Comparison of ENCODE assay signal across 8 mouse cellular contexts in genomic region chr5:20702480-20703303, GRCm38 (mm10).
DNase-seq lines count a peak whose midpoint lies in the region; ATAC-seq and TF ChIP-seq lines count a peak whose summit lies in the region.

No protein-coding gene starts in this region.

- H3K4me3 ChIP-seq in kidney, adult 2 months (ENCODE audit: insufficient read depth, low read depth, low read length), result peak overlapping the region; percentile 60
- H3K4me3 ChIP-seq in embryonic facial prominence, embryonic 14.5 days (ENCODE audit: low read depth, low read length), result peak overlapping the region; percentile 76
- peak overlapping the region; percentile 61 for H3K4me3 ChIP-seq in left cerebral cortex, adult 2 months
- peak overlapping the region; percentile 64 for H3K4me3 ChIP-seq in stomach, embryonic 14.5 days (ENCODE audit: low read depth, low read length)

- 2% methylated on average over 56 of the region's 57 CpGs for WGBS in kidney, adult 2 months
- WGBS in embryonic facial prominence, embryonic 14.5 days, result 1% methylated on average over 31 of the region's 57 CpGs
- WGBS in stomach, embryonic 14.5 days, result under 1% methylated on average over 55 of the region's 57 CpGs

- intact Hi-C loops in left cerebral cortex, adult 2 months (cut with DNase I), result loop anchor here (5.0 to 10.0 kb wide), 3 partner anchors 135 to 798 kb away; no protein-coding TSS in a partner anchor

- H3K4me2 ChIP-seq in embryonic facial prominence, embryonic 14.5 days (ENCODE audit: low read depth, low read length), result peak overlapping the region; percentile 69
- H3K4me2 ChIP-seq in stomach, embryonic 14.5 days (replicated peaks; ENCODE audit: low read depth, low read length), result peak overlapping the region; percentile 66

- no peak for TF ChIP-seq CTCF in kidney, adult 2 months (conservative IDR thresholded peaks at IDR 0.05; ENCODE audit: insufficient read depth, insufficient read length, low read depth, low read length)
- peak; percentile 35 for TF ChIP-seq CTCF in left cerebral cortex, adult 2 months (IDR thresholded peaks at IDR 0.05)

- peak; percentile 30 for ATAC-seq in embryonic facial prominence, embryonic 14.5 days (ENCODE audit: low read depth)
- 0 out of 2 replicates have a peak, but pooled peaks have one; percentile 14 for ATAC-seq in megakaryocyte, adult 5-6 weeks (ENCODE audit: poor library complexity, severe bottlenecking)
- peak; percentile 34; the same call in 1 of the 2 replicates for ATAC-seq in stomach, embryonic 14.5 days (ENCODE audit: insufficient number of reproducible peaks, insufficient read depth, low FRiP score, low read depth)

- H3K27me3 ChIP-seq in kidney, adult 2 months (replicated peaks; ENCODE audit: control insufficient read depth, insufficient read depth, low read length), result no peaks in the 10 kb centered on the region
- no peaks in the 10 kb centered on the region for H3K27me3 ChIP-seq in embryonic facial prominence, embryonic 14.5 days (replicated peaks; ENCODE audit: control insufficient read depth, insufficient read depth, low read length)
- H3K27me3 ChIP-seq in stomach, embryonic 14.5 days (ENCODE audit: control insufficient read depth, insufficient read depth, low read length), result no peaks in the 10 kb centered on the region

- H3K9ac ChIP-seq in embryonic facial prominence, embryonic 14.5 days (ENCODE audit: low read depth, low read length), result peak overlapping the region; percentile 92
- H3K9ac ChIP-seq in stomach, embryonic 14.5 days (replicated peaks; ENCODE audit: low read depth, low read length), result peak overlapping the region; percentile 86

- H3K36me3 ChIP-seq in kidney, adult 2 months (ENCODE audit: control insufficient read depth, insufficient read depth, low read length), result no peaks in the 10 kb centered on the region
- no peaks in the 10 kb centered on the region for H3K36me3 ChIP-seq in embryonic facial prominence, embryonic 14.5 days (ENCODE audit: control insufficient read depth, insufficient read depth, low read length)
- no peaks in the 10 kb centered on the region for H3K36me3 ChIP-seq in stomach, embryonic 14.5 days (ENCODE audit: control insufficient read depth, insufficient read depth, low read length)

- H3K27ac ChIP-seq in kidney, adult 2 months (ENCODE audit: insufficient read depth, low read depth, low read length), result no peak overlapping the region
- peak overlapping the region; percentile 98 for H3K27ac ChIP-seq in embryonic facial prominence, embryonic 14.5 days (replicated peaks; ENCODE audit: low read depth, low read length)
- peak overlapping the region; percentile 86 for H3K27ac ChIP-seq in left cerebral cortex, adult 2 months
- H3K27ac ChIP-seq in stomach, embryonic 14.5 days (ENCODE audit: low read length), result peak overlapping the region; percentile 96

- DNase-seq in kidney, adult 2 months, result peak; percentile 10
- no peak for DNase-seq in kidney, adult 11 months
- DNase-seq in adrenal gland, postnatal 14 days, result peak; percentile 38
- peak; percentile 83 for DNase-seq in embryonic facial prominence, embryonic 14.5 days (ENCODE audit: low spot score)
- DNase-seq in heart, postnatal 4 days, result peak; percentile 24
- DNase-seq in left cerebral cortex, adult 2 months (ENCODE audit: extremely low spot score in 1 of 2, low spot score in 2 of 2), result peak; percentile 61

- H3K9me3 ChIP-seq in embryonic facial prominence, embryonic 14.5 days (ENCODE audit: control insufficient read depth, low read length), result no peaks in the 10 kb centered on the region
- H3K9me3 ChIP-seq in stomach, embryonic 14.5 days (ENCODE audit: control insufficient read depth, low read depth, low read length), result no peaks in the 10 kb centered on the region

- no peaks in the 10 kb centered on the region for H3K4me1 ChIP-seq in kidney, adult 2 months (ENCODE audit: control insufficient read depth, insufficient read depth, low read length)
- peaks cover 4% of the 10 kb centered on the region; the same call in 1 of the 2 replicates for H3K4me1 ChIP-seq in embryonic facial prominence, embryonic 14.5 days (ENCODE audit: control insufficient read depth, insufficient read depth, low read length)
- H3K4me1 ChIP-seq in stomach, embryonic 14.5 days (ENCODE audit: control insufficient read depth, insufficient read depth, low read length), result no peaks in the 10 kb centered on the region

- TF ChIP-seq POLR2A in kidney, adult 2 months (IDR thresholded peaks at IDR 0.05; ENCODE audit: low read depth, low read length), result no peak
